ENCODE assay signal across 37 mouse cellular contexts in genomic region chr19:5525204-5525603, GRCm38 (mm10). TPM values are rescaled to one million over a fixed set of nuclear protein-coding genes. Genes with fewer than 3 reads are reported as not detected.
"Had no signal": no experiment of that assay in that cellular context is flagged by ENCODE, and none has a peak within 500 bp of the region (broad histone marks: within the 10 kb centered on the region; RNA-seq: fewer than 3 reads in every experiment).

No protein-coding gene starts in this region.

- H3K9me3 ChIP-seq: heart, embryonic 10.5 days; heart, embryonic 12.5 days; hindbrain, embryonic 10.5 days; hindbrain, embryonic 13.5 days; hindbrain, embryonic 15.5 days; intestine, embryonic 15.5 days; limb, embryonic 10.5 days; limb, embryonic 12.5 days; liver, embryonic 13.5 days had no signal

- H3K27me3 ChIP-seq: hindbrain, embryonic 15.5 days; intestine, embryonic 15.5 days; limb, embryonic 12.5 days; liver, embryonic 13.5 days had no signal

- H3K4me3 ChIP-seq: heart, embryonic 10.5 days; heart, embryonic 12.5 days; hindbrain, embryonic 10.5 days; hindbrain, embryonic 13.5 days; hindbrain, embryonic 15.5 days; intestine, embryonic 15.5 days; layer of hippocampus, adult 2 months; left cerebral cortex, adult 2 months; limb, embryonic 10.5 days; limb, embryonic 12.5 days; liver, embryonic 13.5 days had no signal

- DNase-seq: gastrocnemius, postnatal 14 days; heart, adult 18-20 months; heart, postnatal 10 days; heart, postnatal 4 days; kidney, adult 18-20 months; kidney, adult 8-10 months; kidney, postnatal 10 days; kidney, postnatal 25 days; kidney, postnatal 4 days; liver; liver, embryonic 13.5 days had no signal

- H3K4me2 ChIP-seq: heart, embryonic 12.5 days; hindbrain, embryonic 13.5 days; hindbrain, embryonic 15.5 days; intestine, embryonic 15.5 days; limb, embryonic 12.5 days; liver, embryonic 11.5 days; liver, embryonic 13.5 days had no signal

- H3K36me3 ChIP-seq: heart, embryonic 10.5 days; heart, embryonic 12.5 days; hindbrain, embryonic 10.5 days; hindbrain, embryonic 13.5 days; hindbrain, embryonic 15.5 days; intestine, embryonic 15.5 days; limb, embryonic 10.5 days; limb, embryonic 12.5 days; liver, embryonic 13.5 days had no signal

- H3K27ac ChIP-seq: heart, embryonic 10.5 days; hindbrain, embryonic 10.5 days; hindbrain, embryonic 13.5 days; hindbrain, embryonic 15.5 days; intestine, embryonic 15.5 days; layer of hippocampus, adult 2 months; left cerebral cortex, adult 2 months; limb, embryonic 10.5 days; limb, embryonic 12.5 days; liver, embryonic 13.5 days had no signal

- H3K9ac ChIP-seq: heart, embryonic 12.5 days; hindbrain, embryonic 13.5 days; hindbrain, embryonic 15.5 days; intestine, embryonic 15.5 days; limb, embryonic 12.5 days; liver, embryonic 13.5 days had no signal

RNA-seq across cellular contexts. Expression of gene 1700020D05Rik, which starts 21.6 kb away (rescaled TPM):
- polyA plus RNA-seq: heart, embryonic 16.5 days; hindbrain, embryonic 10.5 days; hindbrain, embryonic 13.5 days; intestine, embryonic 15.5 days; intestine, postnatal 0 days; kidney, embryonic 14.5 days; kidney, embryonic 16.5 days; limb, embryonic 10.5 days; liver, embryonic 11.5 days had no signal

RNA-seq across cellular contexts. Expression of gene Ovol1, which starts 35.2 kb away (rescaled TPM):
- total RNA-seq: gastrocnemius, adult 8-10 months; gastrocnemius, postnatal 14 days; gastrocnemius, postnatal 4 days; granulocyte monocyte progenitor cell, adult 5-6 weeks; heart, adult 18-20 months; heart, adult 8-10 months; heart, postnatal 10 days; heart, postnatal 25 days; heart, postnatal 4 days; layer of hippocampus, adult 2 months; layer of hippocampus, postnatal 10 days; layer of hippocampus, postnatal 25 days; left cerebral cortex, adult 2 months; left cerebral cortex, postnatal 14 days; left cerebral cortex, postnatal 36 days had no signal
- polyA plus RNA-seq: heart, embryonic 12.5 days; heart, embryonic 14.5 days; hindbrain, embryonic 13.5 days; hindbrain, embryonic 15.5 days; inflammation-experienced regulatory T-cells, adult 6 months had no signal
